Mouse (Mus musculus): ENCODE measurements at regions not wholly inside any gene's neighbourhood (a gene's known extent, or its start where the extent isn't known, plus 50 kb on each side); places are given as distances from the start of the nearest gene placed in this dataset.

- ATAC-seq (replicated peaks; ENCODE audit: low FRiP score, low read depth) = no peak
- no peak overlapping the region for H3K9ac ChIP-seq (ENCODE audit: low read depth, low read length)
- WGBS = 92% methylated on average over 2 of the region's 2 CpGs
- no peaks in the 10 kb centered on the region for H3K4me1 ChIP-seq (replicated peaks; ENCODE audit: insufficient read depth, low read length)
- no peak overlapping the region for H3K4me2 ChIP-seq (ENCODE audit: low read length)
- no peak overlapping the region for H3K4me3 ChIP-seq (replicated peaks; ENCODE audit: low read depth, low read length)
- DNase-seq (ENCODE audit: low spot score) = no peak
- H3K27me3 ChIP-seq (ENCODE audit: insufficient read depth, low read length) = no peaks in the 10 kb centered on the region
- H3K27ac ChIP-seq = no peak overlapping the region
- H3K36me3 ChIP-seq (ENCODE audit: insufficient read depth, low read length) = no peaks in the 10 kb centered on the region
- no peaks in the 10 kb centered on the region for H3K9me3 ChIP-seq (replicated peaks; ENCODE audit: low read length)
- no peak for TF ChIP-seq CTCF (IDR thresholded peaks at IDR 0.05; ENCODE audit: low read depth)
Measured at GRCm38 (mm10) chr15:63527318-63527717, 317.7 kb downstream of the Gsdmc2 start.

- TF ChIP-seq CTCF (IDR thresholded peaks at IDR 0.05; ENCODE audit: low read depth) = no peak
- H3K27ac ChIP-seq = no peak overlapping the region
- WGBS = 85% methylated on average over 2 of the region's 2 CpGs
- DNase-seq (ENCODE audit: low spot score) = no peak
- H3K36me3 ChIP-seq (ENCODE audit: insufficient read depth, low read length) = no peaks in the 10 kb centered on the region
- ATAC-seq (replicated peaks; ENCODE audit: low FRiP score, low read depth) = no peak
- no peaks in the 10 kb centered on the region for H3K9me3 ChIP-seq (replicated peaks; ENCODE audit: low read length)
- H3K9ac ChIP-seq (ENCODE audit: low read depth, low read length) = no peak overlapping the region
- no peak overlapping the region for H3K4me3 ChIP-seq (replicated peaks; ENCODE audit: low read depth, low read length)
- H3K4me1 ChIP-seq (replicated peaks; ENCODE audit: insufficient read depth, low read length) = no peaks in the 10 kb centered on the region
- H3K27me3 ChIP-seq (ENCODE audit: insufficient read depth, low read length) = no peaks in the 10 kb centered on the region
- no peak overlapping the region for H3K4me2 ChIP-seq (ENCODE audit: low read length)
Measured at GRCm38 (mm10) chr15:63526820-63527219, 318.2 kb downstream of the Gsdmc2 start.

GRCm38 (mm10) chr15:63517301-63517700, 327.7 kb downstream of the Gsdmc2 start:
- no peaks in the 10 kb centered on the region for H3K9me3 ChIP-seq (replicated peaks; ENCODE audit: low read length)
- 53% methylated on average over 3 of the region's 3 CpGs for WGBS
- H3K36me3 ChIP-seq (ENCODE audit: insufficient read depth, low read length) = no peaks in the 10 kb centered on the region
- DNase-seq (ENCODE audit: low spot score) (no peak), ATAC-seq (replicated peaks; ENCODE audit: low FRiP score, low read depth) (no peak)
- no peaks in the 10 kb centered on the region for H3K4me1 ChIP-seq (replicated peaks; ENCODE audit: insufficient read depth, low read length)
- H3K4me2 ChIP-seq (ENCODE audit: low read length) = no peak overlapping the region
- H3K9ac ChIP-seq (ENCODE audit: low read depth, low read length) = no peak overlapping the region
- no peaks in the 10 kb centered on the region for H3K27me3 ChIP-seq (ENCODE audit: insufficient read depth, low read length)
- no peak for TF ChIP-seq CTCF (IDR thresholded peaks at IDR 0.05; ENCODE audit: low read depth)
- no peak overlapping the region for H3K4me3 ChIP-seq (replicated peaks; ENCODE audit: low read depth, low read length)
- no peak overlapping the region for H3K27ac ChIP-seq

- WGBS = 33% methylated on average over 1 of the region's 1 CpGs
- no peak overlapping the region for H3K27ac ChIP-seq
- no peaks in the 10 kb centered on the region for H3K9me3 ChIP-seq (replicated peaks; ENCODE audit: low read length)
- H3K4me2 ChIP-seq (ENCODE audit: low read length) = no peak overlapping the region
- no peaks in the 10 kb centered on the region for H3K27me3 ChIP-seq (ENCODE audit: insufficient read depth, low read length)
- no peaks in the 10 kb centered on the region for H3K4me1 ChIP-seq (replicated peaks; ENCODE audit: insufficient read depth, low read length)
- H3K9ac ChIP-seq (ENCODE audit: low read depth, low read length) = no peak overlapping the region
- H3K36me3 ChIP-seq (ENCODE audit: insufficient read depth, low read length) = no peaks in the 10 kb centered on the region
- no peak for TF ChIP-seq CTCF (IDR thresholded peaks at IDR 0.05; ENCODE audit: low read depth)
- ATAC-seq (replicated peaks; ENCODE audit: low FRiP score, low read depth) (no peak), DNase-seq (ENCODE audit: low spot score) (peak; percentile 60)
- H3K4me3 ChIP-seq (replicated peaks; ENCODE audit: low read depth, low read length) = no peak overlapping the region
Measured at GRCm38 (mm10) chr15:63500453-63500852, 344.5 kb downstream of the Gsdmc2 start.

- WGBS = 81% methylated on average over 3 of the region's 3 CpGs
- H3K9me3 ChIP-seq (replicated peaks; ENCODE audit: low read length) = no peaks in the 10 kb centered on the region
- H3K36me3 ChIP-seq (ENCODE audit: insufficient read depth, low read length) = no peaks in the 10 kb centered on the region
- no peak for TF ChIP-seq CTCF (IDR thresholded peaks at IDR 0.05; ENCODE audit: low read depth)
- no peak overlapping the region for H3K9ac ChIP-seq (ENCODE audit: low read depth, low read length)
- H3K4me2 ChIP-seq (ENCODE audit: low read length) = no peak overlapping the region
- ATAC-seq (replicated peaks; ENCODE audit: low FRiP score, low read depth) (no peak), DNase-seq (ENCODE audit: low spot score) (no peak)
- no peaks in the 10 kb centered on the region for H3K27me3 ChIP-seq (ENCODE audit: insufficient read depth, low read length)
- no peak overlapping the region for H3K27ac ChIP-seq
- H3K4me1 ChIP-seq (replicated peaks; ENCODE audit: insufficient read depth, low read length) = no peaks in the 10 kb centered on the region
- H3K4me3 ChIP-seq (replicated peaks; ENCODE audit: low read depth, low read length) = no peak overlapping the region
Measured at GRCm38 (mm10) chr15:63498483-63498882, 346.5 kb downstream of the Gsdmc2 start.

GRCm38 (mm10) chr15:63497207-63497606, 347.8 kb downstream of the Gsdmc2 start:
- DNase-seq (ENCODE audit: low spot score) = no peak
- no peaks in the 10 kb centered on the region for H3K4me1 ChIP-seq (replicated peaks; ENCODE audit: insufficient read depth, low read length)
- WGBS = 94% methylated on average over 3 of the region's 3 CpGs
- no peak overlapping the region for H3K9ac ChIP-seq (ENCODE audit: low read depth, low read length)
- H3K4me2 ChIP-seq (ENCODE audit: low read length) = no peak overlapping the region
- TF ChIP-seq CTCF (IDR thresholded peaks at IDR 0.05; ENCODE audit: low read depth) = no peak
- ATAC-seq (replicated peaks; ENCODE audit: low FRiP score, low read depth) = no peak
- no peak overlapping the region for H3K27ac ChIP-seq
- no peaks in the 10 kb centered on the region for H3K36me3 ChIP-seq (ENCODE audit: insufficient read depth, low read length)
- H3K27me3 ChIP-seq (ENCODE audit: insufficient read depth, low read length) = no peaks in the 10 kb centered on the region
- H3K9me3 ChIP-seq (replicated peaks; ENCODE audit: low read length) = no peaks in the 10 kb centered on the region
- H3K4me3 ChIP-seq (replicated peaks; ENCODE audit: low read depth, low read length) = no peak overlapping the region

- ATAC-seq (replicated peaks; ENCODE audit: low FRiP score, low read depth) = no peak; the same call in 1 of the 2 replicates
- no peak for TF ChIP-seq CTCF (IDR thresholded peaks at IDR 0.05; ENCODE audit: low read depth)
- Histone ChIP-seq H3K27me3 (ENCODE audit: insufficient read depth, low read length) (no peaks in the 10 kb centered on the region), H3K4me2 (ENCODE audit: low read length) (no peak overlapping the region), H3K36me3 (ENCODE audit: insufficient read depth, low read length) (no peaks in the 10 kb centered on the region), H3K9ac (ENCODE audit: low read depth, low read length) (no peak overlapping the region), H3K27ac (peak overlapping the region; percentile 31), H3K4me3 (replicated peaks; ENCODE audit: low read depth, low read length) (no peak overlapping the region), H3K4me1 (replicated peaks; ENCODE audit: insufficient read depth, low read length) (peaks cover 7% of the 10 kb centered on the region; the same call in 1 of the 2 replicates), H3K9me3 (replicated peaks; ENCODE audit: low read length) (no peaks in the 10 kb centered on the region)
- DNase-seq (ENCODE audit: low spot score) = no peak
- WGBS = 55% methylated on average over 5 of the region's 5 CpGs
Measured at GRCm38 (mm10) chr15:63484910-63485309, 360.1 kb downstream of the Gsdmc2 start.
